Mouse (Mus musculus) liver, postnatal 0 days (tissue): Measurements from ENCODE around the gene Tie1. TPM values are rescaled to one million over a fixed set of nuclear protein-coding genes. Genes with fewer than 3 reads are reported as not detected.

ENCODE experiments used
- ATAC-seq: fragments of 200-750 bp; cut with Nextera tagmentation; 2 replicates; pipeline ENCODE4 v1.8.0; 2017; ENCODE audit warnings: mild to moderate bottlenecking, moderate library complexity
- DNase-seq: peaks from one replicate; pipeline ENCODE4 v3.0.0-alpha.2; 2016
- H3K27ac ChIP-seq: fragments of 300-500 bp; sonication (generic); 2 replicates; pipeline ENCODE4 v1.5.1; 2014; ENCODE audit warnings: antibody characterized with exemption, moderate library complexity, mild to moderate bottlenecking, low read depth
- H3K27me3 ChIP-seq: fragments of 300-500 bp; sonication (generic); 2 replicates; pipeline ENCODE4 v1.6.1; 2014; ENCODE audit warnings: low read length, control low read depth, mixed read lengths; ENCODE audit not compliant: insufficient read depth
- H3K36me3 ChIP-seq: fragments of 300-500 bp; sonication (generic); replicated peaks from 2 replicates; pipeline ENCODE4 v1.6.1; 2014; ENCODE audit warnings: mild to moderate bottlenecking, control low read depth, low read length, moderate library complexity, mixed read lengths; ENCODE audit not compliant: insufficient read depth
- H3K4me1 ChIP-seq: fragments of 300-500 bp; sonication (generic); 2 replicates; pipeline ENCODE4 v1.6.1; 2014; ENCODE audit warnings: antibody characterized with exemption, mild to moderate bottlenecking, control low read depth; ENCODE audit not compliant: insufficient read depth
- H3K4me2 ChIP-seq: fragments of 300-500 bp; sonication (generic); 2 replicates; pipeline ENCODE4 v1.6.1; 2014; ENCODE audit warnings: low read depth, mild to moderate bottlenecking, low read length, moderate library complexity, mixed read lengths
- H3K4me3 ChIP-seq: fragments of 300-500 bp; sonication (generic); 2 replicates; pipeline ENCODE4 v1.5.1; 2014; ENCODE audit warnings: low read depth, low read length
- H3K9ac ChIP-seq: fragments of 300-500 bp; sonication (generic); replicated peaks from 2 replicates; pipeline ENCODE4 v1.6.1; 2014; ENCODE audit warnings: mild to moderate bottlenecking, moderate library complexity
- H3K9me3 ChIP-seq: fragments of 300-500 bp; sonication (generic); 2 replicates; pipeline ENCODE4 v1.6.1; 2016; ENCODE audit warnings: mild to moderate bottlenecking, control low read depth, low read length, mixed read lengths
- CTCF ChIP-seq: sonication (generic); IDR thresholded peaks from 2 replicates; pipeline ENCODE4 v1.5.1; 2016; ENCODE audit warnings: antibody characterized with exemption, low read depth
- EP300 ChIP-seq: IDR thresholded peaks from 2 replicates; pipeline ENCODE4 v1.6.1; 2016; ENCODE audit warnings: antibody characterized with exemption, low read depth, mild to moderate bottlenecking
- WGBS: fragments of 180-500 bp; shearing (Covaris S2); extraction: QIAGEN DNeasy Blood & Tissue Kit; methylation state at CpG from one replicate; pipeline ENCODE4 v1.1.7; 2014; ENCODE audit not compliant: insufficient replicate concordance; 5-methylcytosine and 5-hydroxymethylcytosine counted together
- polyA plus RNA-seq: library from polyadenylated mRNA; unstranded; fragments of >200 nt; fragmentation: Nextera tagmentation; extraction: Ambion mirVana; gene quantifications from 2 replicates; pipeline ENCODE4 v1.2.1, GENCODE M21; 2015

Tie1 gene
- polyA plus RNA-seq, 1 experiment from 2014 or later = 8.2 TPM

- ATAC-seq (no peak), DNase-seq (no peak)
- Histone ChIP-seq H3K9me3 (no peaks in the 10 kb centered on the region), H3K4me2 (0 out of 2 replicates have a peak overlapping the region, but pooled peaks have one; percentile 57), H3K27ac (no peak overlapping the region), H3K4me3 (no peak overlapping the region), H3K4me1 (peaks cover 5% of the 10 kb centered on the region; the same call in 1 of the 2 replicates), H3K27me3 (no peaks in the 10 kb centered on the region), H3K36me3 (no peaks in the 10 kb centered on the region), H3K9ac (no peak overlapping the region)
- WGBS = 69% methylated on average over 6 of the region's 6 CpGs
- no peak for TF ChIP-seq CTCF
- TF ChIP-seq EP300 = no peak
Measured at GRCm38 (mm10) chr4:118527720-118528119, 37.9 kb upstream of the Tie1 start.

- Histone ChIP-seq H3K36me3 (no peaks in the 10 kb centered on the region), H3K9me3 (no peaks in the 10 kb centered on the region), H3K27ac (peak overlapping the region; percentile 76), H3K4me1 (peaks cover 5% of the 10 kb centered on the region; the same call in 1 of the 2 replicates), H3K4me2 (peak overlapping the region; percentile 57), H3K9ac (peak overlapping the region; percentile 28; the same call in 1 of the 2 replicates), H3K4me3 (peak overlapping the region; percentile 33), H3K27me3 (no peaks in the 10 kb centered on the region)
- ATAC-seq (peak; percentile 70), DNase-seq (no peak)
- WGBS = 64% methylated on average over 5 of the region's 5 CpGs
- TF ChIP-seq EP300 = no peak
- TF ChIP-seq CTCF = no peak
Measured at GRCm38 (mm10) chr4:118527335-118527681, 37.4 kb upstream of the Tie1 start.

- no peaks in the 10 kb centered on the region for H3K27me3 ChIP-seq
- H3K4me3 ChIP-seq = peak within 1 kb of the TSS; percentile 33
- H3K27ac ChIP-seq = peak within 1 kb of the TSS; percentile 76
- no peaks in the 10 kb centered on the region for H3K9me3 ChIP-seq
- TF ChIP-seq EP300 (no peak; the same call in 1 of the 2 replicates), CTCF (no peak)
- 52% methylated on average over 17 of the region's 17 CpGs for WGBS
- H3K4me2 ChIP-seq = peak within 1 kb of the TSS; percentile 57
- peak within 1 kb of the TSS; percentile 28; the same call in 1 of the 2 replicates for H3K9ac ChIP-seq
- no peaks in the 10 kb centered on the region for H3K36me3 ChIP-seq
- DNase-seq (peak; percentile 69), ATAC-seq (peak; percentile 89)
- H3K4me1 ChIP-seq = peaks cover 5% of the 10 kb centered on the region; the same call in 1 of the 2 replicates
Measured at GRCm38 (mm10) chr4:118526408-118527334, 36.8 kb upstream of the Tie1 start, which contains the start of gene 2610528J11Rik. Gene 2610528J11Rik, plus strand, starts transcription at chr4:118526999.

- H3K4me3 ChIP-seq = no peak overlapping the region
- H3K27ac ChIP-seq = no peak overlapping the region
- no peaks in the 10 kb centered on the region for H3K9me3 ChIP-seq
- H3K36me3 ChIP-seq = no peaks in the 10 kb centered on the region
- H3K4me2 ChIP-seq = no peak overlapping the region
- no peaks in the 10 kb centered on the region for H3K27me3 ChIP-seq
- no peak overlapping the region for H3K9ac ChIP-seq
- TF ChIP-seq EP300 = no peak
- TF ChIP-seq CTCF = no peak
- H3K4me1 ChIP-seq = peaks cover 5% of the 10 kb centered on the region; the same call in 1 of the 2 replicates
- DNase-seq (no peak), ATAC-seq (no peak)
- 45% methylated on average over 3 of the region's 3 CpGs for WGBS
Measured at GRCm38 (mm10) chr4:118525779-118526178, 35.9 kb upstream of the Tie1 start.

GRCm38 (mm10) chr4:118523976-118524375 is 34.1 kb upstream of the Tie1 start:
- DNase-seq (no peak), ATAC-seq (no peak)
- Histone ChIP-seq H3K9ac (no peak overlapping the region), H3K27me3 (no peaks in the 10 kb centered on the region), H3K4me1 (peaks cover 5% of the 10 kb centered on the region; the same call in 1 of the 2 replicates), H3K9me3 (no peaks in the 10 kb centered on the region), H3K4me2 (no peak overlapping the region), H3K36me3 (no peaks in the 10 kb centered on the region), H3K4me3 (no peak overlapping the region), H3K27ac (no peak overlapping the region)
- WGBS = 77% methylated on average over 7 of the region's 7 CpGs
- no peak for TF ChIP-seq CTCF
- no peak for TF ChIP-seq EP300

- WGBS = 86% methylated on average over 7 of the region's 7 CpGs
- Histone ChIP-seq H3K9me3 (no peaks in the 10 kb centered on the region), H3K36me3 (no peaks in the 10 kb centered on the region), H3K27ac (no peak overlapping the region), H3K4me2 (no peak overlapping the region), H3K4me1 (peaks cover 11% of the 10 kb centered on the region), H3K9ac (no peak overlapping the region), H3K27me3 (no peaks in the 10 kb centered on the region), H3K4me3 (no peak overlapping the region)
- TF ChIP-seq EP300 (no peak), CTCF (no peak)
- ATAC-seq (no peak), DNase-seq (no peak)
Measured at GRCm38 (mm10) chr4:118522248-118522647, 32.4 kb upstream of the Tie1 start.
